Mouse (Mus musculus) heart, adult 2 months (tissue): ENCODE data around the gene St8sia4.
A peak's percentile ranks its signal among the peaks of the same experiment; 100 is the strongest.

Experiments
- CTCF ChIP-seq: fragments of 200-600 bp; IDR thresholded peaks from 2 replicates; pipeline ENCODE4 v1.8.1; 2022; ENCODE audit warnings: antibody characterized with exemption, mild to moderate bottlenecking, moderate library complexity
- POLR2A ChIP-seq: fragments of 200-500 bp; IDR thresholded peaks from 2 replicates; pipeline ENCODE4 v1.6.1; 2011; ENCODE audit warnings: mild to moderate bottlenecking, low read depth, low read length, control low read depth; ENCODE audit not compliant: insufficient read depth

- TF ChIP-seq POLR2A (peak; percentile 89), CTCF (no peak)
These were observed at the start of gene St8sia4 for GRCm38 (mm10) chr1:95667435-95668252.
